ENCODE assay signal across 9 mouse cellular contexts in genomic region chr6:90713650-90714049, GRCm38 (mm10).
DNase-seq lines count a peak whose midpoint lies in the region; ATAC-seq and TF ChIP-seq lines count a peak whose summit lies in the region.
"Had no signal": no experiment of that assay in that cellular context is flagged by ENCODE, and none has a peak within 500 bp of the region (broad histone marks: within the 10 kb centered on the region; RNA-seq: fewer than 3 reads in every experiment).

No protein-coding gene starts in this region.

- no peak overlapping the region for H3K4me3 ChIP-seq in layer of hippocampus, adult 2 months
- no peak overlapping the region for H3K4me3 ChIP-seq in hindbrain, embryonic 14.5 days (replicated peaks; ENCODE audit: low read length)
- H3K4me3 ChIP-seq in kidney, postnatal 0 days (replicated peaks; ENCODE audit: low read depth, low read length): no peak overlapping the region
- H3K4me3 ChIP-seq in neural tube, embryonic 14.5 days (ENCODE audit: low read depth, low read length): no peak overlapping the region
- H3K4me3 ChIP-seq: limb, embryonic 15.5 days had no signal

- DNase-seq in layer of hippocampus, adult 2 months (ENCODE audit: low spot score in 2 of 2): no peak
- no peak for DNase-seq in layer of hippocampus, adult 18-20 months (ENCODE audit: low spot score in 2 of 2)
- no peak for DNase-seq in hindbrain, embryonic 14.5 days (ENCODE audit: low spot score)
- no peak for DNase-seq in kidney, postnatal 0 days (ENCODE audit: low spot score)
- no peak for DNase-seq in urinary bladder, adult 18-20 months (ENCODE audit: low spot score in 2 of 2)
- no peak for DNase-seq in cerebellum, adult 9-10 months

- no peak overlapping the region for H3K9ac ChIP-seq in hindbrain, embryonic 14.5 days
- no peak overlapping the region for H3K9ac ChIP-seq in kidney, postnatal 0 days (ENCODE audit: low read depth, low read length)
- no peak overlapping the region for H3K9ac ChIP-seq in neural tube, embryonic 14.5 days (replicated peaks; ENCODE audit: low read depth, low read length)
- H3K9ac ChIP-seq: limb, embryonic 15.5 days had no signal

- ATAC-seq in hindbrain, embryonic 14.5 days (ENCODE audit: low FRiP score): no peak
- no peak for ATAC-seq in kidney, postnatal 0 days (replicated peaks; ENCODE audit: low FRiP score, low read depth)
- no peak for ATAC-seq in neural tube, embryonic 14.5 days (ENCODE audit: low read depth)
- ATAC-seq: inflammation-experienced regulatory T-cells, adult 6 months had no signal

- H3K36me3 ChIP-seq in hindbrain, embryonic 14.5 days (replicated peaks; ENCODE audit: control insufficient read depth, insufficient read depth): no peaks in the 10 kb centered on the region
- H3K36me3 ChIP-seq in kidney, postnatal 0 days (ENCODE audit: insufficient read depth, low read length): no peaks in the 10 kb centered on the region
- H3K36me3 ChIP-seq in neural tube, embryonic 14.5 days (ENCODE audit: control insufficient read depth, insufficient read depth, low read length): no peaks in the 10 kb centered on the region

- peaks cover 68% of the 10 kb centered on the region for H3K4me1 ChIP-seq in hindbrain, embryonic 14.5 days (replicated peaks; ENCODE audit: control insufficient read depth, insufficient read depth, low read length)
- H3K4me1 ChIP-seq in kidney, postnatal 0 days (replicated peaks; ENCODE audit: insufficient read depth, low read length): peaks cover 49% of the 10 kb centered on the region
- H3K4me1 ChIP-seq in neural tube, embryonic 14.5 days (ENCODE audit: control insufficient read depth, insufficient read depth, low read length): peaks cover 61% of the 10 kb centered on the region

- H3K9me3 ChIP-seq in hindbrain, embryonic 14.5 days (ENCODE audit: control insufficient read depth, low read length): no peaks in the 10 kb centered on the region
- H3K9me3 ChIP-seq in kidney, postnatal 0 days (replicated peaks; ENCODE audit: low read length): no peaks in the 10 kb centered on the region
- no peaks in the 10 kb centered on the region for H3K9me3 ChIP-seq in neural tube, embryonic 14.5 days (ENCODE audit: control insufficient read depth, low read length)
- H3K9me3 ChIP-seq: limb, embryonic 15.5 days had no signal

- 44% methylated on average over 3 of the region's 3 CpGs for WGBS in hindbrain, embryonic 14.5 days
- 51% methylated on average over 3 of the region's 3 CpGs for WGBS in kidney, postnatal 0 days
- 58% methylated on average over 3 of the region's 3 CpGs for WGBS in neural tube, embryonic 14.5 days

- no peaks in the 10 kb centered on the region for H3K27me3 ChIP-seq in hindbrain, embryonic 14.5 days (ENCODE audit: control insufficient read depth, insufficient read depth, low read length)
- no peaks in the 10 kb centered on the region for H3K27me3 ChIP-seq in kidney, postnatal 0 days (ENCODE audit: insufficient read depth, low read length)
- no peaks in the 10 kb centered on the region for H3K27me3 ChIP-seq in neural tube, embryonic 14.5 days (ENCODE audit: control insufficient read depth, insufficient read depth, low read length)
- H3K27me3 ChIP-seq: limb, embryonic 15.5 days had no signal

- no peak for TF ChIP-seq CTCF in layer of hippocampus, adult 2 months (conservative IDR thresholded peaks at IDR 0.05)
- TF ChIP-seq CTCF in kidney, postnatal 0 days (IDR thresholded peaks at IDR 0.05; ENCODE audit: low read depth): no peak

- H3K4me2 ChIP-seq in hindbrain, embryonic 14.5 days (replicated peaks): no peak overlapping the region
- H3K4me2 ChIP-seq in kidney, postnatal 0 days (ENCODE audit: low read length): no peak overlapping the region
- no peak overlapping the region for H3K4me2 ChIP-seq in neural tube, embryonic 14.5 days (ENCODE audit: low read depth, low read length)
- H3K4me2 ChIP-seq: limb, embryonic 15.5 days had no signal

- peak overlapping the region; percentile 71; the same call in 1 of the 2 replicates for H3K27ac ChIP-seq in layer of hippocampus, adult 2 months
- H3K27ac ChIP-seq in hindbrain, embryonic 14.5 days: peak overlapping the region; percentile 73
- H3K27ac ChIP-seq in kidney, postnatal 0 days: peak overlapping the region; percentile 64; the same call in 1 of the 2 replicates
- 0 out of 2 replicates have a peak overlapping the region, but pooled peaks have one; percentile 1 for H3K27ac ChIP-seq in neural tube, embryonic 14.5 days (ENCODE audit: low read depth, low read length)

Comparison
In these comparisons a context has a peak if more than half of its experiments do, and no peak if none do; other contexts are left out.
1. H3K27ac ChIP-seq: peak in every context shown above with its lines; median percentile 73 in hindbrain, embryonic 14.5 days; 71 in layer of hippocampus, adult 2 months; 64 in kidney, postnatal 0 days; 1 in neural tube, embryonic 14.5 days.